Mouse (Mus musculus) mesoderm, embryonic 11.5 days (tissue): ENCODE data around the gene Flywch2.
A peak's percentile ranks its signal among the peaks of the same experiment; 100 is the strongest.

Experiments
- DNase-seq: peaks from one replicate; pipeline ENCODE4 v3.0.0-alpha.2; 2012; ENCODE audit warnings: low read depth, low spot score

Gene Flywch2

DNA sequence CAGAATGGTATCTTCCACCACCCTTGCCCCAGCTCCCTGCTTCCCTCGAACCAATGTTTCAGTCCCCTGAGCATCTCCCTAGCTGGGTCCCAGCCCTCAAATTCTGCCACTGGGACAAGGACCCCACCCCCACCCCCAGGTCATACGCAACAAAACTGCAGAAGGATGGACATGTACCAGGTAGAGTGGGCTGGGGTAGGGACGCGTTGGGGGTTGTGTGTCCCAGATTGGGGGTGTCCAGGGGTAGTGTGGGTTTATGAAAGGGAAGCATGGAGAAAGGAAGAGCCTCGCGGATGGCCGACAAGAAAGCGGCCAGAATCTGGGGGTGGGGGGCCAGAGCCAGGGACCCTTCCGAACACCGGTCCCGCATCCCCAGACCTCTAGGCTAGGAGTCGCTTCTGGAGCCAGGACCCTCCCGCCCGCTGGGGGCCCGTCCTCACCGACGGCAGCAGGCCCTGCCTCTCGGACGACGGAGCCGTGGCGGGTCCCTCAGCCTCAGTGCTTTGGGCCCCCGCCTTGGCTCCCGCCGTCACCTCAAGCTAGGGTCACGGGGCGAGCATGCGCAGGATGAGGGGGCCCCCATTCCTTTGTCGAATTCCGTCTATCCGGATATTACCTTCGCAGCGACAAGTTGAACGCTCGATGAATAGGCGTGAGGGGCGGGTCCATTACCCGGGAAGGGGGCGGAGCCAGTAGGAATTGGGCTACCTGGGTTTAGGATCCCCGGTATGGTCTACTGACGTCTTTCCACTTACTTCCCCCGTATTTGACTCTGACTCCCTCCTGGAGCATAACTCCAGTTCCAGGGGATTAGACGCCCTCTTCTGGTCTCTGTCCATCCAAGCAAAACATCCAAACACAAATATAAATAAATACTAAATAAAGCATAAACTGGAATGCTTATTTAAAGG, at the start of gene Flywch2:
TSS of gene Flywch2 (minus strand) at position 521 of the 911 bp plus-strand sequence.
- DNase-seq = peak; percentile 88

DNA sequence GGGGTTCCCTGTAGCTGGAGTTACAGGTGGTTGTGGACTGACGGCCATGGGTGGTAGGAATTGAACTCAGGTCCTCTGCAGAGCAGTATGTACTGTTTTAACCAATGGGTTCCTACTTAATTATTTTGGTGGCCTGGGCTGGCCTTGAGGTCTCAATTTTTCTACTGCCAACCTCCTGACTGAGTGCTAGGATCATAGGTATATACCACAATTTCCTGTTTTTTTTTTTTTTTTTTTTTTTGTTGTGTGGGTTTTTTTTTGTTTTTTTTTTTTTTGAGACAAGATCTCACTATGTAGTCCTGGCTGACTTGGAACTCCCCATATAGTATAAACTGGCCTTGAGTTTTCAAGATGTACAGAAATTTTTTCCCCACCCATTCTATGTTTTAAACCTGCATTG, 45.3 kb upstream of the Flywch2 start:
- DNase-seq = no peak

DNA sequence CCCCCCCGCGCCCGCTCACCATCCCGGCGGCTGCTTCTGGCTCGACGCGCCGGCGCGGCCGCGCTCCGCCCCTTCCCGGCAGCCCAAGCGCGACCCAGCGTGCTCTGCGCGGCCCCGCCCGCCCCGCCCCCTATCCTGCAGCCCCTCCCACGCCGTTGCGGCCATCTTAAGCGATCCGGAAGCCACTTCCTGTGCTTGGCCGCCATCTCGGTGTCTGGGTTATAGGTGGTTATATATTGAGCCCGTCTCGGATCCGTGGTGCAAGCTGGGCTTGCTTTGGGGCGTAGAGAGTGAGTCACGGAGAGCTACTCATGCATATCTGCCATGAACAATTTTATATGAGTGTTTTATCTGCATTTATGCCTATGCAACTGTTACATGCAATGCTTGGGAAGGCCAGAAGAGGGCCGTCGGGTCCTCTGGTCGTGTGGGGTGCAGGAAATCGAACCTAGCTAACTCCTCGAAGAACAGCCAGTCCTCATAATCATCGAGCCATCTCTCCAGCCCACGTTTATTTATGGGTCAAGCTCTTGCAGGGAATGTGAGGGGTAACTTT, 43.3 kb upstream of the Flywch2 start, which contains the start of gene Elob:
TSS of gene Elob (minus strand) at position 73 of the 556 bp plus-strand sequence.
- peak; percentile 90 for DNase-seq

DNA sequence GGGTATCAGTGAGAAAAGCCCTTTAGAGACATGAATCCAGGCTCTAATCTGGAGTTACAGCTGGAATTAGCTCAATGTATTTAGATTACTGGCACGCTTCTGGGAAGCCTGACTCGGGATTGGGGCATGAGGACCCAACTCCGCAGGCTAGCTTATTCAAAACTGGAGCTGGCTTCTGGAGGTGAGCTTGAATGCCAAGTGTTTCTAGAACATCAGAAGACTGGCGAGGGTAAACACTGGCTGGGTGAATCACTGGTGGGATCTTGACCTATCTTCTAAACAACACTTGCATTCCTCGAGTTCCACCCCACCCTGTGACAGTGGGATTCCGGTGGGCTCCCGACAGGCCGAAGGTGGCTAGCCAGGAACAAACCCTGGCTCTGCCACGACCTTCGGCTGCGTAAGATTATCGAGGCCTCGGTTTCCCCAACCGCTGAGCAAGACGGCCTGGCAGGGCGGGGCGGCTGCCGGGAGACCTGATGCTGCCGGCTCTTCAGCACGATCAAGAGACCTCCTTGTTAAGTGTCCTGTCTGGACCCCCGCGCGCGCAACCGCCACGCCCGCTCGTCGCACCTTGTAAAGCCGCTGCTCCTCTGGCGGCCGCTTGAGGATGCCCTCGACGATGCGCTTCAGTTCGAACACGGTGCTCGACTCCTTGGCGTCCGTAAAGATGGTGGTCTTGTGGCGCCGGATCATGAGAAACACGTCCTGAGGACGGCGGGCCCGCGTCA, 42.6 kb upstream of the Flywch2 start:
- peak; percentile 65 for DNase-seq

DNA sequence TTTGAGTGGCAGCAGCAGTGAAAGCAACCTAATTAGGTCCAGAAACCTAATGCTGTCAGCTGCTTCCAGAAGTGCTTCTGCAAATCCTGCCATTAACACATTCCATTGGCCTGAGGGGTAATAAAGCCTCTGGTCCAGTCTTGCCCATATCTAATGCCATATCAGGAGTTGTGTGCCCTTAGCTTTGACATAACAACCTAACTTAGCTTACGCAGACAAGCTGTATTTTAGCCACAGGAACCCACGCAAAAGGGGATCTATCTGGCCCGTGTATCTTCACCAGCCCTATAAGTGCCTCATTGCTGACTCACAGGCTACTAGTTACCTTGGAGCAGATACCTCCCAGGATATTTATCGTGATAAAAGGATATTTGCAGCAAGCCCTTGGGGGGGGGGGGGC, 39.7 kb upstream of the Flywch2 start:
- DNase-seq = no peak

DNA sequence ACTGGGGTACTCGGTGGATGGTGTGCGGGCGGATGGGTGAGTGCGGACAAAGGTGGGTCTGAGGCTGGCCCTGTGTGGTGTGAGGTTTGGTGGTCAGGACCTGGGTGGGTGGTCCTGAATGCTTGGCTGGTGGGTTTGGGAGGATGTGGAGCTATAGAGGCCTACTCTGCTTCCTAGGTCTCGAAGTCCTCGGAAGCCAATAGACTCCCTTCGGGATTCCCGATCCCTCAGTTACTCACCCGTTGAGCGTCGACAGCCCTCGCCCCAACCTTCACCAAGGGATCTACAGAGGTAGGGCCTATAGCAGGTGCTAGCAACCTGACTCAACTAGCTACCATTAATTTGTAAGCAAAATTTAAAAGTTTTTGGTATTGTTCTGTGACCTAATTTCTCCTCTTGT, 37.7 kb upstream of the Flywch2 start:
- no peak for DNase-seq

DNA sequence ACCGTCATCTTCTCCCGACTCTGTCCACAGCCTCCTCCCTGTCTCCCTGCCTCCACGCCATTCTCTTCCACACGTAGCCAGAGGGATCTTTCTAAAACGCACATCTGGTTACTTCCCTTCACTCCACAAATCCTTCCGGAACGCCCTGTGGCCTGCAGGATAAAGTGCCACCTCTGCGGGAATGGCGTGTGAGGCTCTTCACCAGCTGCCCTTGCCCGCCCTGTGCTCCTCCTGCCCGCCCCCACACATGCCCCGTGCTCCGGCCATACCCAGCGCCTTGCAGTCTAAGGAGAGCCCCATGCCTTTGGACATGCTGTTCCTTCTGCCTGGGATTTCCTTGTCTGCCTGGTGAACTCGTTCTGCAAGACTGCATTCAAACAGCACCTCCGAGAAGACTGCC, 37.1 kb upstream of the Flywch2 start:
- DNase-seq = no peak

DNA sequence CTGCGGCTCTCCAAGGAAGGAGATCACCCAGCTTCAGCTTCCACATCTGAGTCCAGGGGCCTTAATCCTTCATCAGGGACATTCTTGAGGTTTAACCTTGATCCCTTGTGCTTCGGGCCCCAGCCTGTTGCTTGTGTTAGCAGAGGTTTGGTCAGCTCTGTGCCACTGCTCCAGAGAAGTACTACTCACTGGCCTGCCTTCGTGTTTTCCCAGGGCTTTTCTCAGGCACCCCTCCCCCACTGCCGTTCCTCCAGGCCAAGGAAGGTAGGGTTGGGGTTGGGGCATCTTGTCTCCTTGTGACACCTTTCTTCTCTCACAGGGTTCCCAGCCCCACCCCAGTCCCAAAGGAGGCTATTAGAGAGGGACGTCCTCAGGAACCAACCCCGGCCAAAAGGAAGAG, 36.2 kb upstream of the Flywch2 start:
- no peak for DNase-seq

DNA sequence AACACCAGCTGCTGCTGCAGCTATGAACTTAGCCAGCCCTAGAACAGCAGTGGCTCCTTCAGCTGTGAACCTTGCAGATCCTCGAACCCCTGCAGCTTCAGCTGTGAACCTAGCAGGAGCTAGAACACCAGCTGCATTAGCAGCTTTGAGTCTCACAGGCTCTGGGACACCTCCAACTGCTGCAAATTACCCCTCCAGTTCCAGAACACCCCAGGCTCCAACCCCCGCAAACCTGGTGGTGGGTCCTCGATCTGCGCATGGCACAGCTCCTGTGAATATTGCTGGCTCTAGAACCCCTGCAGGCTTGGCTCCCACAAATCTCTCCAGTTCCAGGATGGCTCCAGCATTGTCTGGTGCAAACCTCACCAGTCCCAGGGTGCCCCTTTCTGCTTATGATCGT, 34.9 kb upstream of the Flywch2 start:
- DNase-seq = no peak

DNA sequence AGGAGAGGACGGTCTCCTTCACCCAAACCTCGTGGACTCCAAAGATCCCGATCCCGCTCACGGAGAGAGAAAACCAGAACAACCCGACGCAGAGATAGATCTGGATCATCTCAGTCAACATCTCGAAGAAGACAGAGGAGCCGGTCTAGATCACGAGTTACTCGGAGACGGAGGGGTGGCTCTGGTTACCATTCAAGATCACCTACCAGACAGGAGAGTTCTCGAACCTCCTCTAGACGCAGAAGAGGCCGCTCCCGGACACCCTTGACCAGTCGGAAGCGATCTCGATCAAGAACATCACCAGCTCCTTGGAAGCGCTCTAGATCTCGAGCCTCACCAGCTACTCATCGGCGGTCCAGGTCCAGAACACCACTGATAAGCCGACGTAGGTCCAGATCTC, 33.4 kb upstream of the Flywch2 start:
- DNase-seq = no peak

DNA sequence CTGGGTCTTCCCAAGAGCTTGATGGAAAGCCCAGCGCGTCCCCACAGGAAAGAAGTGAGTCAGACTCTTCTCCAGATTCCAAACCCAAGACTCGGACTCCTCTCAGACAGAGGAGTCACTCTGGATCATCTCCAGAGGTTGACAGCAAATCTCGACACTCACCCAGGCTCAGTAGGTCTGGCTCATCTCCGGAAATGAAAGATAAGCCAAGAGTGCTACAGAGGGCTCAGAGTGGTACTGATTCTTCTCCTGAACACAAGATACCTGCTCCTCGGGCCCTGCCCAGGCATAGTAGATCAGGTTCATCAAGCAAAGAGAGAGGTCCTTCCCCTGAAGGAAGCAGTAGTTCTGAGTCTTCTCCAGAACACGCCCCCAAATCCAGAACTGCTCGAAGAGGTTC, 32.7 kb upstream of the Flywch2 start:
- DNase-seq = no peak

DNA sequence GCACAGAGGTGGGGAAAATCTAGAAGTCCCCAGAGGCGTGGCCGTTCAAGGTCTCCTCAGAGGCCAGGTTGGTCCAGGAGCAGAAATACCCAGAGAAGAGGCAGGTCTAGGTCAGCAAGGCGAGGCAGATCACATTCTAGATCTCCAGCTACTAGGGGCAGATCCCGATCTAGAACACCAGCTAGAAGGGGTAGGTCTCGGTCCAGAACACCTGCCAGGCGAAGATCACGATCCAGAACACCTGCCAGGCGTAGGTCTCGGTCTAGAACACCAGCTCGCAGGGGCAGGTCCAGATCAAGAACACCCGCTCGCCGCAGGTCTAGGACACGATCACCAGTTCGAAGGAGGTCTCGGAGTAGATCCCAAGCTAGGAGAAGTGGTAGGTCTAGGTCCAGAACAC, 29.8 kb upstream of the Flywch2 start:
- DNase-seq = no peak

DNA sequence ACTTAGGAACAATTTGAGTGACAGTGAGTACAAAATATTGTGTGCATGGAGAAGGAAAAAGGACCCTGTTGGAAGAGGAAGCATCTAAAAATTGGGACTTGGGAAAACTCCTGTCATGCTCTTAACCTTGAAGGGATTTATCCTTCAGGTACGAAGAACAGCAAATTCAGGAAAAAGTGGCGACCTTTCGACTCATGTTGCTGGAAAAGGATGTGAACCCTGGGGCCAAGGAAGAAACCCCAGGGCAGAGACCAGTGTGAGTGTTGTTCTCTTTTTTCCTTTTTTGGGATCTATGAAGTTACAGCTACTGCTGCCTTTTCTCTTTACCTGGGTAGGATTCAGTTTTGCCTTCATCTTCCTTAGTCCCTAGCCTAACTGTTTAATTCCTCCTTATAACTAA, 22.0 kb upstream of the Flywch2 start:
- no peak for DNase-seq

DNA sequence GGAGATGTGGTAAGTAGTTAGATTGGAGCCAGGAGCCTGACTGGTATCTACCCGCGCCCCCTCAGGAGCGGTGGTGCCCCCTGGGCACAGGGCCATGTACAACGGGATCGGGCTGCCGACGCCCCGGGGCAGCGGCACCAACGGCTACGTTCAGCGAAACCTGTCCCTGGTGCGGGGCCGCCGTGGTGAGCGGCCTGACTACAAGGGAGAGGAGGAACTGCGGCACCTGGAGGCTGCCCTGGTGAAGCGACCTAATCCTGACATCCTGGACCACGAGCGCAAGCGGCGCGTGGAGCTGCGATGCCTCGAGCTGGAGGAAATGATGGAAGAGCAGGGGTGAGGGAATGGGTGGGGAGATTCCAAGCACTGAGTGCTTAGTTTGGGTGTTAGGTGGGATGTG, 21.0 kb upstream of the Flywch2 start:
- DNase-seq = no peak

DNA sequence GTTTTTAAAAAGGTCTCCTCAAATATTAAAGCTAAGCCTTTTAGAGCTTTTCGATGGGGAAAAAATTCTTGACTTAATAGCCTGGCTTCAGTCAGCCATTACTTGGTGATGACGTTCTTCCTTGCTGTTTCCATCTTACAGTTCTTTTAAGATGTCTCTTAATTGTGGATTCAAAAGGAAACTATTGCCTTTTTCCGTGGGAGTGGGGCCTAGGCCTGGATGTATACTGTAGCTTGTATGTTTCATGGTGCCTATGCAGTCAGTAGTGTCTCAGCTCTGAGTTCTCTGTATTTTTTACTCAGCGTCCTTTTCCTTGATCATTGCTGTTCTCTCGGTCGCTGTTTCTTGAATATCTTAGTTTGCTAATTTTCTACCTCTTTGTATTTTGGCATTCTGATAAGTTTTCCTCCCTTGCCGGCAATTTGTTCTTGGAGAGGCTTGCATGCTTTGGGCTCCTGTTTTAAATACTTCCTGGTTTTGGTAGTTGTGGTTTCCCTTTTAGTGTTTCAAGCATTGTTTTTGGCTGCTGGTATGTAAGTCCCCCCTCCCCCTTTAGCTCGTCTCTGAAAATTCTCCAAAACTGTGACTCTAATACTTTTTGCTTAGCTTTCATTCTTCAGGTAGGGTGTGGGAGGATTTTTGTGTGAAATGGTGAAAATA, 18.7 kb upstream of the Flywch2 start:
- DNase-seq = no peak

DNA sequence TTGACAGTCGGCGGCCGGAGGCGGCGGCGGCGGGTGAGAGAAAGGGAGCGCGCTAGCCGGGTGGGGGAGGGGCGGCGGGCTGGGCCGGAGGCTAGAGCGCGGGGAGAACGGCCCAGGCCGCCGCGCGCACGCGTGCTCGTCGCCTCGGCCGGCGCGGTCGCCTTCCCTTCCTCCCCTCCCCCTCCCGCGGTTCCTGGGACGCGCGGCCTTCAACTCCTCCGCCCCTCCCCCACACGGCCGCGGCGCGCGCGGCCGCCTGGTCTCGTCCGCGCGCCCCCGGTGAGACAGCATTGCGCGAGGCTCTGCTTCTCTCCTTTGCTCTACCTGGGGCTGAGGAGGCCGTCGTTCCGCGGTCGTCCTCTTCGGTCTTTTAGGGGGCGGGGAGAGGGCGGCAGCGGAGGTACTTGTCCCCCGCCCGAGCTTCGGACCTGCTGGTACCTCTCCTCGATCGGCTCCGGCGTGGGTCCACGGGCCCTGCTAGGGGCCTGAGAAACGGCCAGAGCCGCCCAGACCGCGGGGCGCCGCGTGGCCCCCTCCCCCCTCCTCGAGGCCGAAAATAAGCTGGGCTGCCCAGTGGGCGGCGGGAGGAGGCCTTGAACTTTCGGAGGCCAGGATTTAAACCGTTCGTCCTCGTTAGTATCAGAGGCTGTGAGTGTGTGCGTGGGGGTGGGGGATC, 17.6 kb upstream of the Flywch2 start:
- DNase-seq = peak; percentile 93

DNA sequence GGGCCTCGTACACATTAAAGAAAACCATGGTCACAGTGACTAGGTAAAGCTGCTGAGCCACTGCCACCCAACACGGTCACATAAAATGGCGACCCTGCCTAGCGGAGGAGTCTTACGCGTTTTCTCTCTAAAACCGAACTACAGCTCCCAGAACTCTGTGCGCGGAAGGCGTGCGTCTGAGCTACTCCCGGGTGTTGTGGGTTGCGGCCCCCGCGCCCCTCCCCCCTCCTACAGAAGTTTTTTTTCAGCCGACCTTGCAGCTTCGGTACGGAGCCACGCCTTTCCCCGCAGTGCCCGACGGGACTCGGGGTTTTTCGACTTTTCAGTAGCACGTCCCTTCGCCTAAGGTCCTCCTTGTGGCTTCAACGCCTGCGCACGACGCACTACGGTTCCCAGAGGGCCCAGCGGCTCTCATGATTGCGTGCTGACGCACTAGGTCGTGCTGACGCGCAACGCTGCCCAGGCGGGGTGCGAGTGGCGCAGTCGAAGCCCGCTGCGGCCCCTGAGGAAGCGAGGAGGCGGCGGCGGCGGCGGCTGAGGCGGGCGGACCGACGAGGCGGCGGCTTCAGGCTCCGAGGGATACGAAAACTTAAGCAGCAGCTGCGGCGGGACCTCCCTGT, 17.0 kb upstream of the Flywch2 start:
- peak; percentile 99 for DNase-seq

DNA sequence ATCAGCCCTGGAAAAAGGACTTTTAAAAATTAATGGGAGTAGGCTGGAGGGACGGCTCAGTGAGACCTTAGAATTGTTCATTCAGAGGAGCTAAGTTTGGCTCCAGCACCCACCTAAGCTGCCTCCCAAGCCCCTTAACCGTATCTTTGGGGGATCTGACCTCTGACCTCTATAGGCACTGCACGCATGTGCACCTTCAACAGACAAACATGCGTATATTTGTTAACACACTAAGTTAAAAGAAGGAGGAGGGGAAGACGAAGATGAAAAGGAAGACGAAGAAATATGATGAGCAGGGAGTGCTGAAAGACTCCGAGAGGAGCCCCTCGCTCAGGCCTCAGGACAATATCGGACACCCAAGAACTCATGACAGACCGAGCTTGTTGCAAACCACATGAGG, 15.7 kb upstream of the Flywch2 start:
- no peak for DNase-seq

DNA sequence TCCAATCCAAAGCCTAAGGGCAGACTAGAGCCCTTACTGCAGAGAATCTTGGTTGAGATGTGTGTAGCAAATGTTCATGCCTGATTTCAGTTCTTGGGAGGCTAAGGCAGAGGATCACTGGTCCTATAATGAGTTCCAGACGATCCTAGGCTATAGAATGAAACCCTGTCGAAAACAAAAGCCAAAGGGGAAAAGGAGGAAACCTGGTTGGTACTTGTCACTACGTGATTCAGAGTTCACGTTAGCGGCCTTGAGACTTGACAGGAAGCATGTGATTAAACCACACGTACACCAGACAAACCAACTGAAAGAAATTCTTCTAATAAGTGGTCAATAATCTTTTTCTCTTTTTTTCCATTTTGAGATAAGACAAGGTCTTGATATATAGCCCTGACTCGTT, 11.4 kb upstream of the Flywch2 start:
- DNase-seq = no peak

DNA sequence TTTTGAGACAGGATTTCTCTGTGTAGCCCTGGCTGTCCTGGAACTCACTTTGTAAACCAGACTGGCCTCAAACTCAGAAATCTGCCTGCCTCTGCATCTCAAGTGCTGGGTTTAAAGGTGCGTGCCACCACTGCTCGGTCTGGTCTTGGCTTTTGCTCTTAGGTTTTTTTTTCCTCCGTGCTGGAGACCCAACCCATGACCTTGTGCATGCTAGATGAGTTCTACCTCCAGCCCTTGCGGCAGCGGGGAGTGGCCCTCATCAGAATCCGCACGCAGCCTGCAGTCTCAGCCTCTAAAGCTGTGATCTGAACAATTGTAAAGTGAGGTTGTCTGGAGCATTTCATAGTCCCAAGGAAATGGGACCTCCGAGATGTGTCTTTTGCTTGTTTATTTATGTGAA, 9.4 kb upstream of the Flywch2 start:
- no peak for DNase-seq

DNA sequence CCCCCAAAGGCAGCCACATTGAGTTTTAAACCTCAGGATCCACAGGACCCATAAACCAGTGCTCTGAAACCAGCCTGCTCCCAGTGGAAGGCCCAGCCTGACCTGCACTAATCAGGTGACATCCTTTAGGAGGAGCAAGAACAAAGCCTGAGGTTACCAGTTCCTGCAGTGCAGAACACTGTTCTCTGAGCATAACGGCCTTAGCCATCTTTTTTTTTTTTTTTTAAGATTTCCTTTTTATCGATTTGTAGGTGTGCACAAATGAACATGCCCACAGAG, 5.1 kb upstream of the Flywch2 start:
- no peak for DNase-seq
